ENCODE assay signal across 11 mouse cellular contexts in the genomic region with DNA sequence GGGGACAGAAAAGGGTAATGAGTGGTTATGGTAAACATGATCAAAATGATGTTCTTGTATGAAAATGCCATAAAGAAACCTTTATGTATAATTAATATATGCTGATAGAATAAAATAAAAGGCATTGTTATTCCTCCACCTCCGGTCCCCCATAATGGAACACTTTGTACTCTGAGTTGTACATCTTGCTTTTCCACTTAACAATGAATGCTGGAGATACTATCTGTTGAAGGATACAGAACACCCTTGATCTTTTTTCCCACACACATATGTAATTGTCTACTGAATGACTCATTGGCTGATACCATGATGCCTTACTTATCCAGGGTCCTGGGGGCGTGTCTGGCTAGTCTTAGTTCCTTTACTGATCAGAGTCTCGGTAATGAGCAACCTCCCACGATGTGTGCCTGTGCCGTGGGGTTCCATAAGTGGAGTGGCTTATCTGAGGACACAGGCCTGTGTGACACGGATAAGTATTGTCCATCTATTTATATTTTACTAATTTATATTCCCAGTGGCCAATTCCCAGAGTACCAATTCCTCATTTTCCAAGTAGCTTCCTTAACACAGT.
"Had no signal": no experiment of that assay in that cellular context is flagged by ENCODE, and none has a peak within 500 bp of the region (broad histone marks: within the 10 kb centered on the region; RNA-seq: fewer than 3 reads in every experiment).

No protein-coding gene starts in this region.

- DNase-seq: kidney, adult 18-20 months; kidney, postnatal 10 days; kidney, postnatal 4 days; right cerebral cortex, postnatal 14 days had no signal

- H3K4me1 ChIP-seq: intestine, embryonic 15.5 days; limb, embryonic 10.5 days; midbrain, embryonic 12.5 days; neural tube, embryonic 12.5 days had no signal

- H3K27me3 ChIP-seq: intestine, embryonic 15.5 days; megakaryocyte, embryonic 14.5 days; midbrain, embryonic 12.5 days; neural tube, embryonic 12.5 days had no signal

- H3K9me3 ChIP-seq: intestine, embryonic 15.5 days; limb, embryonic 10.5 days; megakaryocyte, embryonic 14.5 days; midbrain, embryonic 12.5 days; neural tube, embryonic 12.5 days had no signal

- ATAC-seq: intestine, embryonic 15.5 days had no signal

- H3K9ac ChIP-seq: intestine, embryonic 15.5 days; midbrain, embryonic 12.5 days; neural tube, embryonic 12.5 days had no signal

- H3K4me3 ChIP-seq: intestine, embryonic 15.5 days; left cerebral cortex, adult 2 months; limb, embryonic 10.5 days; megakaryocyte, embryonic 14.5 days; midbrain, embryonic 12.5 days; neural tube, embryonic 12.5 days had no signal

- H3K27ac ChIP-seq: intestine, embryonic 15.5 days; left cerebral cortex, adult 2 months; limb, embryonic 10.5 days; midbrain, embryonic 12.5 days; neural tube, embryonic 12.5 days had no signal

- H3K4me2 ChIP-seq: intestine, embryonic 15.5 days; liver, embryonic 11.5 days; midbrain, embryonic 12.5 days; neural tube, embryonic 12.5 days had no signal
